Mouse (Mus musculus) neural tube, embryonic 11.5 days (tissue): ENCODE measurements around the gene Eri2. TPM values are rescaled to one million over a fixed set of nuclear protein-coding genes. Genes with fewer than 3 reads are reported as not detected.

Source experiments
- ATAC-seq: fragments of 200-750 bp; cut with Nextera tagmentation; 2 replicates; pipeline ENCODE4 v1.8.0; 2017; ENCODE audit warnings: moderate number of reproducible peaks, mild to moderate bottlenecking, moderate TSS enrichment, moderate library complexity; ENCODE audit not compliant: insufficient read depth, low FRiP score, low TSS enrichment
- DNase-seq: peaks from one replicate; pipeline ENCODE4 v3.0.0-alpha.2; 2015; ENCODE audit warnings: low spot score
- H3K27ac ChIP-seq: fragments of 300-500 bp; sonication (generic); 2 replicates; pipeline ENCODE4 v1.5.1; 2014; ENCODE audit warnings: low read depth, mild to moderate bottlenecking, low read length
- H3K27me3 ChIP-seq: fragments of 300-500 bp; sonication (generic); 2 replicates; pipeline ENCODE4 v1.6.1; 2014; ENCODE audit warnings: mild to moderate bottlenecking, low read length, mixed read lengths; ENCODE audit not compliant: control insufficient read depth, insufficient read depth
- H3K36me3 ChIP-seq: fragments of 300-500 bp; sonication (generic); 2 replicates; pipeline ENCODE4 v1.6.1; 2014; ENCODE audit warnings: mild to moderate bottlenecking, low read length, moderate library complexity, mixed read lengths; ENCODE audit not compliant: control insufficient read depth, insufficient read depth
- H3K4me1 ChIP-seq: fragments of 300-500 bp; sonication (generic); 2 replicates; pipeline ENCODE4 v1.6.1; 2014; ENCODE audit warnings: low read length, mixed read lengths; ENCODE audit not compliant: control insufficient read depth, insufficient read depth
- H3K4me2 ChIP-seq: fragments of 300-500 bp; sonication (generic); 2 replicates; pipeline ENCODE4 v1.6.1; 2014; ENCODE audit warnings: low read depth, mild to moderate bottlenecking, moderate library complexity
- H3K4me3 ChIP-seq: fragments of 300-500 bp; sonication (generic); 2 replicates; pipeline ENCODE4 v1.5.1; 2014; ENCODE audit warnings: low read depth, low read length
- H3K9ac ChIP-seq: fragments of 300-500 bp; sonication (generic); 2 replicates; pipeline ENCODE4 v1.6.1; 2014; ENCODE audit warnings: mild to moderate bottlenecking, low read length
- H3K9me3 ChIP-seq: fragments of 300-500 bp; sonication (generic); 2 replicates; pipeline ENCODE4 v1.6.1; 2016; ENCODE audit warnings: low read length; ENCODE audit not compliant: control insufficient read depth
- WGBS: fragments of 180-500 bp; shearing (Covaris S2); extraction: QIAGEN DNeasy Blood & Tissue Kit; methylation state at CpG from one replicate; pipeline ENCODE4 v1.1.7; 2014; 5-methylcytosine and 5-hydroxymethylcytosine counted together
- polyA plus RNA-seq: library from polyadenylated mRNA; unstranded; fragments of >200 nt; fragmentation: Nextera tagmentation; extraction: Ambion mirVana; gene quantifications from 2 replicates; pipeline ENCODE4 v1.2.1, GENCODE M21; 2014

The Eri2 gene
- polyA plus RNA-seq, 1 experiment from 2014 or later, result 33.2 TPM

DNA sequence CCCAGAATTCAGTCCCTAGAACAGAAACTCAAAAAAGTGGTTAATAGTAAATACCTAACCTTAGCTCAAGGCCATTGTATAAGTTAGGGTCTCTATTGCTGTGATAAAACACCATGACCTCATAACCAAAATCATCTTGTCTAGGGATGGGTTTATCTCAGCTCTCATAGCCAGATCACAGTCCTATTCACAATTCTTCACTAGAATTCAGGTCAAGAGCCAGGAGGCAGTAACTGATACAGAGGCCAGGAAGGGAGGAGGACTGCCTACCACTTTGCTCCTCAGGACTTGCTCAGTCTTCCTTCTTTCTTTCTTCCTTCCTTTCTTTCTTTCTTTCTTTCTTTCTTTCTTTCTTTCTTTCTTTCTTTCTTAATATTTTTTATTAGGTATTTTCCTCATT is 1.5 kb upstream of the Eri2 start:
- H3K36me3 ChIP-seq, result 0 out of 2 replicates have a peak, but pooled peaks cover 2% of the 10 kb centered on the region
- ATAC-seq (no peak), DNase-seq (no peak)
- H3K4me1 ChIP-seq, result no peaks in the 10 kb centered on the region; the same call in 1 of the 2 replicates
- no peak overlapping the region for H3K9ac ChIP-seq
- peak overlapping the region; percentile 39 for H3K4me2 ChIP-seq
- H3K27ac ChIP-seq, result no peak overlapping the region
- H3K9me3 ChIP-seq, result no peaks in the 10 kb centered on the region
- 0 out of 2 replicates have a peak overlapping the region, but pooled peaks have one; percentile 6 for H3K4me3 ChIP-seq
- no peaks in the 10 kb centered on the region for H3K27me3 ChIP-seq

DNA sequence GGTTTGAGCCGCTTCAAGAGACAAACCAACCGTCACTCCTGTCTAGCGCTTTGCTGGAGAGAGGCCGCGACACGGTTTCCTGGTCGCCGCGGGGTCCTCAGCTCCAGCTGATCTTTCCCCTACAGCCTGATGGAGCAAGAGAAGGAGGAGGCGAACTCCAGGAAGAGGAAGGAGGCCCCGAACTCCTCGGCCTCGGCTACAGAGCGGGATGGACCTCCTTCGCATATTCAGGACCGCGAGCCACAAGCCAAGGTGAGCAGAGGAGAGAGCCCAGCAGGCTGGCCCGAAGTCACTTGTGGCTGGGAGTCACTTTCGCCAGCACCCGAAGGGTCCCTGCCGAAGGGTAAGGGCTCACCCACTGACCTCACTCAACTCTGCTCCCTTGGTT is 387 bp upstream of the Eri2 start:
- ATAC-seq (peak; percentile 80), DNase-seq (no peak)
- Histone ChIP-seq H3K27ac (peak overlapping the region; percentile 46), H3K4me3 (peak overlapping the region; percentile 61), H3K27me3 (no peaks in the 10 kb centered on the region), H3K36me3 (peaks cover 5% of the 10 kb centered on the region; the same call in 1 of the 2 replicates), H3K4me2 (peak overlapping the region; percentile 73), H3K4me1 (no peaks in the 10 kb centered on the region; the same call in 1 of the 2 replicates), H3K9ac (peak overlapping the region; percentile 78), H3K9me3 (no peaks in the 10 kb centered on the region)
- 0% methylated on average over 20 of the region's 21 CpGs for WGBS

DNA sequence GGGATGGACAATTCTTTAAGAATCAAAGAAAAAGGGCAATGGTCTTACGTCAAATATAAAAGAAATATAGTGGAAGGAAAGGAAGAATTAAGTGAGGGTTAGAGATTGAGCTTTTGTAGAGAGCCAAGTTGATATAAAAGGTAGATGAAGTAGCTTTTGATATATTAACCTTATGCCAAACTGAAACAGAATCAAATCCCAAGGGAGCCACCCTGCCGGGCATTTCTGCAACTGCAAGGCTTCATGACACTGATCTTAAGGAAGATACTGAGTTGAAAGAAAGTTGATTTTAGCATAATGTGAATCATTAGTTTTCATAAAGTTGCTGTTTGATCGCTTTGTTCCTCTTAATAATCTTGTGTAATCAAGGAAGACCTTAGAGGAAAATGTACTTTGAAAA is 4.8 kb downstream of the Eri2 start:
- WGBS, result 88% methylated on average over 3 of the region's 3 CpGs
- H3K36me3 ChIP-seq, result peaks cover 8% of the 10 kb centered on the region

DNA sequence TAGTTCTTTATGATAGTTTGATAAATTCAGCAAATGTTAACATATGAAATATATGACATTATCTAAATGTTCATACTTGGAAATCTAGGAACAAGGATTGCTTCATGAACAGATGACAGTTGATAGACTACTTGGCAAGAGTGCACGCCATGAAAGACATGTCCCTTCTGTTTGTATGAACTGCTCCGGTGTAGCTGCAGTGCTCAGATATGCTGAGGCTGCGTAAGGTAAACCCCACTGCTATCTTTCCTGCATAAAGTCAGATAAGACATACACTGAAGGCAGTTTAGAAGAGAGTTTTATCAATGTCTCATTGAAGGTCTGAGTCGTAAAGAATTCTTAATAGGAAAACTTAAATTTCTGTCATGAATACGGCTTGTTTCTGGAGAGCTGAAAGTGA is 8.9 kb downstream of the Eri2 start:
- Histone ChIP-seq H3K4me1 (no peaks in the 10 kb centered on the region), H3K9me3 (no peaks in the 10 kb centered on the region), H3K36me3 (peaks cover 8% of the 10 kb centered on the region), H3K4me2 (no peak overlapping the region), H3K9ac (no peak overlapping the region), H3K27me3 (no peaks in the 10 kb centered on the region), H3K4me3 (no peak overlapping the region), H3K27ac (no peak overlapping the region)
- no peak for ATAC-seq
- 96% methylated on average over 5 of the region's 5 CpGs for WGBS
- no peak for DNase-seq

More for the DNA sequence above, 4.8 kb downstream of the Eri2 start:
- DNase-seq (no peak), ATAC-seq (no peak)
- no peaks in the 10 kb centered on the region for H3K9me3 ChIP-seq
- no peak overlapping the region for H3K4me3 ChIP-seq
- no peak overlapping the region for H3K4me2 ChIP-seq
- no peaks in the 10 kb centered on the region for H3K27me3 ChIP-seq
- no peak overlapping the region for H3K9ac ChIP-seq
- H3K27ac ChIP-seq, result no peak overlapping the region
- H3K4me1 ChIP-seq, result no peaks in the 10 kb centered on the region; the same call in 1 of the 2 replicates

DNA sequence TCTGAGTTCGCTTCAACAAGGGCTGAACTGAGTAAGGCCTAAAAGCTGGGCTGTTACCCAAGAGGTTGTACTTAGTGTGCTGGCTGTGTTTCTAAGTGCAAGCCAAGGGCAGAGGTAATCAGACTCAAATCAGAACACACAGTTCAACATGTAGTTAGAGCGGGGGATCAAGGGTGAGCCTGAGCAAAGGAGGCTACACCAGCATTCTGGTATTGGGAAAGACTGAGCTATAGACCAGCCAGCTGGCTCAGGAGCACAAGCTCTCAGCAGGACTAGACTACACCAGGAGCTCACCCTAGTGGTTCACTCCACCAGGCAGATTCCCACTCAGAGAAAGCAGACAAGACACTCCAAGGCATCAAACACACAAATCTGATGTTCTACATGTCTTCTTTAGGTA is 10.4 kb downstream of the Eri2 start:
- DNase-seq, result no peak
- H3K9ac ChIP-seq, result no peak overlapping the region
- no peak for ATAC-seq
- H3K4me3 ChIP-seq, result no peak overlapping the region
- 96% methylated on average over 2 of the region's 2 CpGs for WGBS
- peaks cover 5% of the 10 kb centered on the region for H3K36me3 ChIP-seq
- no peak overlapping the region for H3K27ac ChIP-seq
- no peaks in the 10 kb centered on the region for H3K9me3 ChIP-seq
- no peak overlapping the region for H3K4me2 ChIP-seq
- H3K4me1 ChIP-seq, result no peaks in the 10 kb centered on the region
- H3K27me3 ChIP-seq, result no peaks in the 10 kb centered on the region

DNA sequence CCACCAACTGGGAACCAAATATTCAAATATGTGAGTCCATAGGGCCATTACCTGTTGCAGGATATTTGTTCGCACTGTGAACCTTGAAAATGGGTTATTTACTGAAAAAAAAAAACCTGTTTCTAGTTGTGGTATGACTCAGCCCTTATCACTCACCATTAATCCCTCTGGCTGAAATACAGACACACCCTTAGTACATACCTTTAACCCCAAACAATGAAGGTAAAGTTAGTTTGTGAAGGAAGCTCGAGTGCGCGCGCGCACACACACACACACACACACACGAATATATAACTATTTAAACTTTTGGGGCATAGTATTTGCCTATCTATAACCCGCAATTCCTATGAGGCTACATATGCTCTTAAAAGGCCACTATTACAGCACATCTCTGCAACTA is 24.0 kb downstream of the Eri2 start:
- no peak overlapping the region for H3K9ac ChIP-seq
- 96% methylated on average over 8 of the region's 8 CpGs for WGBS
- DNase-seq, result no peak

DNA sequence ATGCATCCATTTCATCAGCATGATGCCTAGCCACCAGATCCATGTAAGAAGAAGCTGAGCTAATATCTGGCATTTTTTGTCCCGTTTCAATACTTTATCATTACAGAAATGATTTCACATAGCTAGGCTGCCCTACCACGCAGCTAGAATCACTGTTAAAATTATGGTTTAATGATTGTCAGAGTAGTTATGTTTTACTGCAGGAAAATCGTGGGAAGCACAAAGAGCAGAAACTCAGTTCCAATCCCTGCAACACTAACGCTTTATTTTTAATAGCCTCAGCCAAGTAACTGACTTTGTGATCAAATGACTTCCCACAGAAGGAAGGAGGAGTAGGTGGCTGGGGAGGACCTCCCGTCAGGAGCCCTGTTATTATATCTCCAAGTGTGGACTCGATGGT is 26.9 kb downstream of the Eri2 start:
- H3K9ac ChIP-seq, result no peak overlapping the region
- 88% methylated on average over 6 of the region's 6 CpGs for WGBS
- no peak overlapping the region for H3K4me3 ChIP-seq

More for the DNA sequence above, 24.0 kb downstream of the Eri2 start:
- H3K4me3 ChIP-seq, result no peak overlapping the region
- H3K4me2 ChIP-seq, result no peak overlapping the region
- H3K36me3 ChIP-seq, result no peaks in the 10 kb centered on the region
- H3K27me3 ChIP-seq, result no peaks in the 10 kb centered on the region
- no peaks in the 10 kb centered on the region for H3K9me3 ChIP-seq
- no peaks in the 10 kb centered on the region for H3K4me1 ChIP-seq
- H3K27ac ChIP-seq, result no peak overlapping the region
- ATAC-seq, result no peak

DNA sequence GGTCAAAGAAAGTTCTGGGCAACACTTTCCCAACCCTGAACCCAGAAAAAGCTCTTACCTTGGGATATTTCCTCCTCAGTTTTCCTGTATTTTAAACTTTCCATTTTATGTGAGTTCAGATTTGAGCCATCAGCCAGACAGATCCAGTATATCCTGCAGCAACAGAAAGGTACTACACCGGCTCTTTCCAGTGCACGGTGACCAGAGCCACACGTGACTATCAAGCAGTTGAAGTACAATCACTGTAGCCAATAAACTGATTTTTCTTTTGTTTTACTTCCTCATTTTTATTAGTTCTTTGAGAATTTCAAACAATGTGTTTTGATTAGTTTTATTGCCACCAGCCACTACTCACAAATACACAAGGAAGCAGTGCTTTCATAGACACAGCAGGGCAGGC is 29.5 kb downstream of the Eri2 start:
- DNase-seq, result no peak
- H3K9ac ChIP-seq, result no peak overlapping the region
- no peaks in the 10 kb centered on the region for H3K9me3 ChIP-seq
- no peaks in the 10 kb centered on the region for H3K4me1 ChIP-seq
- no peak for ATAC-seq
- no peaks in the 10 kb centered on the region for H3K27me3 ChIP-seq
- no peak overlapping the region for H3K4me3 ChIP-seq
- no peaks in the 10 kb centered on the region for H3K36me3 ChIP-seq
- no peak overlapping the region for H3K4me2 ChIP-seq
- no peak overlapping the region for H3K27ac ChIP-seq
- 77% methylated on average over 3 of the region's 3 CpGs for WGBS

More for the DNA sequence above, 26.9 kb downstream of the Eri2 start:
- Histone ChIP-seq H3K9me3 (no peaks in the 10 kb centered on the region), H3K27me3 (no peaks in the 10 kb centered on the region), H3K4me1 (no peaks in the 10 kb centered on the region), H3K4me2 (no peak overlapping the region), H3K27ac (no peak overlapping the region), H3K36me3 (no peaks in the 10 kb centered on the region)
- DNase-seq (no peak), ATAC-seq (no peak)

DNA sequence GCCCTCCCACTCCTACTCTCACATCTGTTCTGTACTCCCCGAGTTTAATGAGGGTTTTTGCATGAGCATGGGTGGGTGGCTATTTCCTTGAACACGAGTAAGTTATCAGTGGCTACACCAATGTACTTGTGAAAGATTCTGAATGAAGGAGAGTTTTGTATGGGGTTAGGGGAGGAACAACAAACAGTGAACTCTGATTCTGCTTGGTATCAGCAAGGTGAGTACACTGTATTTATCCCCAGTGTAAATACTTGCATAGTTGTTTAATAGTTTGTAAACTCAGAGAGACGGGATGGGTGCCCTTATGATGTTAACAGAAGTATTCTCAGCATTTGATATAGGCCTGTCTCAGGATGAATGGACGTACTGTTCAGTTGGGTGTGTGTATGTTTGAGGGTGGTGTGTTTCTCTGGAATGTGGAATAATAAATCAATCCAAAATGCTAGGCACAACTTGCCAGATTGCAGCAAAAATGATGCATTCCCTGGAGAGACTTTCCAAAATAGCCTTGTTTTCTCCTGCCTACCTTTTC is 31.6 kb downstream of the Eri2 start:
- Histone ChIP-seq H3K27me3 (no peaks in the 10 kb centered on the region), H3K9ac (no peak overlapping the region), H3K36me3 (no peaks in the 10 kb centered on the region), H3K27ac (no peak overlapping the region), H3K4me3 (no peak overlapping the region), H3K4me2 (no peak overlapping the region), H3K4me1 (no peaks in the 10 kb centered on the region), H3K9me3 (no peaks in the 10 kb centered on the region)
- ATAC-seq (no peak), DNase-seq (no peak)
- WGBS, result 62% methylated on average over 4 of the region's 4 CpGs
